Mouse (Mus musculus) embryo, embryonic 11 days (tissue): ENCODE data around the gene Slc35f1.

Source experiments
- DNase-seq: peaks from one replicate; pipeline ENCODE4 v3.0.0-alpha.2; 2015

Slc35f1 gene

GRCm38 (mm10) chr10:52940111-52940830 lies 249.9 kb downstream of the Slc35f1 start:
- DNase-seq = no peak

GRCm38 (mm10) chr10:52940831-52941216 lies 250.5 kb downstream of the Slc35f1 start:
- no peak for DNase-seq

DNA sequence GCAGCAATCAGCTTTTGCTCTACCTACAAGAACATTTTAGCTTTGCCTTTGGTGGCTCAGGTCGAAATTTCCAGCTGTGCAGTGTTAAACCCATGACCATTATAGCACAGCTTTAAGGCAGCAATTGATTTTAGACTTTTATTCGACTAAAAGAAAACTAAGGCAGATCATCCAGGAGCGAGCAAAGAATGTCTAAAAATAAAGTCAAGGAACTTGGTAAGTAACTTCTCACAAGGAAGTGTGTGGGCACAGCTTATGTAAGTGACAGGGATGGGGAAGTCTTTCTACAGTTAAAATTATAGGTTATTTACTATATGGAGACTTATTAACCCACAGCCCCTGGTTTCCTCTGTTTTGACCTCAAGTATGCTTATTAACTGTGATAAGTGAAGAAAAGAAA lies 262.2 kb downstream of the Slc35f1 start:
- no peak for DNase-seq

- no peak for DNase-seq
Measured at GRCm38 (mm10) chr10:52956728-52957127, 266.4 kb downstream of the Slc35f1 start.

DNA sequence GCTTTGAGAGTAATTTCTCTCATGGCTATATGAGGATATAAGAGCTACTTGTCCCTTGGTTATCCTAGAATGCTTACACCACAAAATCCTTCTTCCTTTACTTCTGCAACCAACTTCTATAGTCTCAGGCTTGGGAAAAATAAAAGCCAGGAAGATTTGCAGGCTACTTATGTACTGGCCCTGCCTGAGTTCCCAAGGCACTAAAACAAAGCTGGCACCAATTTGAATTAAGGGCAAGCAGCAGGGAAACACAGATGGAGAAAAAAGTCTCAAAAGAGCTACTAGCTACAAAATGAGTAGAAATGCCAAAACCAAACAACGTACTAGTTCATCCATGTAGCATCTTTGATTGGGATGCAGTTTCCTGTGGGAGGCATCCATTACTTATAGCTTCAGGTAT lies 288.9 kb downstream of the Slc35f1 start:
- DNase-seq = no peak

DNA sequence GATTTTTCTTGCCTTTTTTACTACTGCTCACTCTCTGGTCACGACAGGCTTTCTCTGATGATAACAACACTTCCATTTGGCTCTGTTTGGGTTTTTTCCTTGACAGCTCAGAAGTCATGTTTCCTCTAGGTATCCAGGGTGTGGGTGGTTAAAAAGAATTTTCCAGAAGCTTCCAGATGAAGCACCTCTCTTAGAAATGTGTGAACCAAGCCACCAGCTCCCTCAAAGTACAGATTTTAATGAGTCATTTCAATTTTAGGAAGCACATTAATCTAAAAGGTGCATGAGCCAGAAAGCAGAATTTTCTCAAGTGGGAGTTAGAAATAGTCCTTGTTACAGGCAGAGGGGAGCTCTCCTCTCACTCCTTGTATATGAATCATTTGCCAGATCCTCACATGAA lies 292.5 kb downstream of the Slc35f1 start:
- DNase-seq = no peak

DNA sequence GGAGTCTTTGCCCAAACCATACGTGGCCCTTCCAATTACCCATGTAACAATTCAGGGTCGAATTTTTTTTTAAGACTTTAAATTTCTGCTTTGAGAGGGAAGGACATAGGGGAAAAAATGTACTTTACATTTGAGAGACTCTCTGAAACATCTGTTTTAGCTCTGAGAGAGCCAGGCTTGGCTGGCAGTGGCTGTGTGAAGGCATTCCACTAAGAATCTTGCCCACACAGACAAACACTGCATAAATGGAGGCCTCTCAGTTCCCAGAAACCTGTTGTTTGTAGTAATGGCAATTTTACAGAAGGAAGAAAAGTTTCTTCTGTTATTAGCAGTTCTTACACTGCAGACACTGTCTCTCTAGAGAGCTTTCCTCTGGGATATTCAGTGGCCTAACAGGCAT lies 301.9 kb downstream of the Slc35f1 start:
- no peak for DNase-seq

- DNase-seq = no peak
Measured at GRCm38 (mm10) chr10:52996886-52997285, 306.6 kb downstream of the Slc35f1 start.

GRCm38 (mm10) chr10:53001136-53001535 lies 310.8 kb downstream of the Slc35f1 start:
- no peak for DNase-seq

- peak; percentile 34 for DNase-seq
Measured at GRCm38 (mm10) chr10:53006229-53007190, 316.2 kb downstream of the Slc35f1 start.

- no peak for DNase-seq
Measured at GRCm38 (mm10) chr10:53013878-53014277, 323.5 kb downstream of the Slc35f1 start.

GRCm38 (mm10) chr10:53028454-53028853 lies 338.1 kb downstream of the Slc35f1 start:
- peak; percentile 38 for DNase-seq

GRCm38 (mm10) chr10:53035202-53035601 lies 344.9 kb downstream of the Slc35f1 start:
- no peak for DNase-seq

GRCm38 (mm10) chr10:53045931-53046330 lies 355.6 kb downstream of the Slc35f1 start:
- no peak for DNase-seq

DNA sequence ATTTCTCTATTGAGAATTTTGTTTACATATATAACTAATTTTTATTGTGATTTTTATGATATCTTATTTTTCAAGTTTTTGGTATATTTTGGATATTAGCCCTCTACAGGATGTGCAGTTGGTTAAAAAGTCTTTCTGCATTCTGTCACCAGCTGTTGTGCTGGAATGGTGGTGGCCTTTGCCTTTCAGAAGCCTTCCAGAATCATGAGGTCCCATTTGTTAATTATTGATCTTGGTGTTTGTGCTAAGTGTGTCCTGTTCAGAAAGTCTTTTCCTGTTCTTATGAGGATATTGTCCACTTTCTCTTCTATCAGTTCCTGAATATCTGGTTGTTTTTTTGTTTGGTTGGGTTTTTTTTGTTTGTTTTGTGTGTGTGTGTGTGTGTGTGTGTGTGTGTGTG lies 362.2 kb downstream of the Slc35f1 start:
- DNase-seq = no peak

- DNase-seq = no peak
Measured at GRCm38 (mm10) chr10:53060745-53061144, 370.4 kb downstream of the Slc35f1 start.

GRCm38 (mm10) chr10:53062741-53063140 lies 372.4 kb downstream of the Slc35f1 start:
- DNase-seq = no peak

DNA sequence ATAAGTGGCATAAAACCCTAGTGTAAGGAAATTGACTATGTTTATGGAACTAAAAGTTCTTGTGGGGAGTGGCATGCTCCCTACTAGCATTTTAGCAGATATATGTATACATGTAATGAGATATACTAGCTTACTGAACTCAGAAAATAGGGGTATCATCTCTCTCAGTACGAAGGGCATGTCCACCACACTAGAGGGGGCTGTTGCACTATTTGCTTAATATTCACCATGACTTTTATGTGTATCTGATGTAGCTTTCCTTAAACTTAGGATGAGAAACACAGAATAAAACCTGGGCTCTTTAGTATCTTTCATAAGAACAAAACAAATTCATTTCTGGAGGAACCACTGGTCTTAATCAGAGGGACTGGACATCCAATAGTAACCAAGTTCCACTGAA lies 397.5 kb downstream of the Slc35f1 start:
- DNase-seq = peak; percentile 34

DNA sequence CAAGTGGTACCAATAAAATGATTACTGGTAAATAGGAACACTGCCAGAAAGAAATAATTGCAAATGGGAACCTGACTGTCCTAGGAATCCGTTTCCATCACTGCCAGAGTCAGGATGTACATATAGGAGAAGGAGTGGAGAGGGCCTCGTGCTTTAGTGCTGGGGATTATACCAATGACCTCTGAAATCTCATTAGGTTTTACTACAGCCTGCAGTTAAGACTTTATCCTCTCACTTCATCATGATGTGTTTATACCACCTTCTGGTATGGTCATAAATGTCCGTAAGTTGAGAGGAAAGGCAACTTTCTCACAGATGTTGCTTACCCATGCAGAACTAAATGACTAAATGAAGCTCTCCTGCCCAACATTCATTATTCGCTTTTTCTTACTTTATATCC lies 401.2 kb downstream of the Slc35f1 start:
- DNase-seq = no peak

DNA sequence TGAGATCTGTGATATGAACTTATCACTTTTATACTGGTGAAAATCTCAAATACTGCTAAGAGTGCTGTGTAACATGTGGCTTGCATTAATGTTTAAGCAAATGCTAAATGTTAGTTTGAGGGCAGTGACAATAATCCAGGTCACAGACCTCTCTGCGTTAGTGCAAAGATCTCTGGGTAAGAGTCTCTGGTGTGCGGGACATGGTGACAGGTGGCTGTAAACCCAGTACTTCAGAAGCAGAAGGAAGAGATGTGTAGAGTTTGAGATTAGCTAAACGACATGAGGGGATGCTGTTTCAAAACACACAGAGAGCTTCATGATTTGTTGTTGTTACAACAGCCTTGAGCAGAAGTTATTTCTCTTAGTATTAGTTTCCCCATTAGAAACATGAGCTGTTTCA lies 406.1 kb downstream of the Slc35f1 start:
- peak; percentile 17 for DNase-seq

GRCm38 (mm10) chr10:53100881-53101280 lies 410.5 kb downstream of the Slc35f1 start:
- no peak for DNase-seq

DNA sequence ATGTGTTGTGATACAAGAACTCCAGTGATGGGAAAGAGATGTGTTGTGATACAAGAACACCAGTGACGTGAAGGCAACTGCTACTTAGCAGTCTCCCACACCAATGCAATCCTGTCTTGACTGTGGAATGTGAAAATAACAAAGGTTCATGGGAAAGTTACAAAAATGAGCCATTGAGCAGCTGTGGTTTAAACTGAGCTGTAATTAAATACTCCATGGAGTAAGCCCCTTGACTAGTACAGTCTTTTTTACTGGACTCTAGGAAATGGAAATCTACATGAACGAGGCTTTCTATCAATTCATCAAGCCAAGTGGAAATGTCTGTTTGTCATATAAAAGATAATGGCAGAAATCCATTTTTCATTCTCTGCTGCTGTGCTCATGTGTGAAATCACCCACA lies 411.1 kb downstream of the Slc35f1 start:
- DNase-seq = no peak

- DNase-seq = no peak
Measured at GRCm38 (mm10) chr10:53102423-53102822, 412.1 kb downstream of the Slc35f1 start.

GRCm38 (mm10) chr10:53115028-53115427 lies 424.7 kb downstream of the Slc35f1 start:
- DNase-seq = peak; percentile 76
